Mouse (Mus musculus) liver, postnatal 0 days (tissue): ENCODE measurements around the gene Ric8b. TPM values are rescaled to one million over a fixed set of nuclear protein-coding genes. Genes with fewer than 3 reads are reported as not detected.

Experiments used
- ATAC-seq: fragments of 200-750 bp; cut with Nextera tagmentation; 2 replicates; pipeline ENCODE4 v1.8.0; 2017; ENCODE audit warnings: mild to moderate bottlenecking, moderate library complexity
- DNase-seq: peaks from one replicate; pipeline ENCODE4 v3.0.0-alpha.2; 2016
- H3K27ac ChIP-seq: fragments of 300-500 bp; sonication (generic); 2 replicates; pipeline ENCODE4 v1.5.1; 2014; ENCODE audit warnings: antibody characterized with exemption, moderate library complexity, mild to moderate bottlenecking, low read depth
- H3K27me3 ChIP-seq: fragments of 300-500 bp; sonication (generic); 2 replicates; pipeline ENCODE4 v1.6.1; 2014; ENCODE audit warnings: low read length, control low read depth, mixed read lengths; ENCODE audit not compliant: insufficient read depth
- H3K36me3 ChIP-seq: fragments of 300-500 bp; sonication (generic); replicated peaks from 2 replicates; pipeline ENCODE4 v1.6.1; 2014; ENCODE audit warnings: mild to moderate bottlenecking, control low read depth, low read length, moderate library complexity, mixed read lengths; ENCODE audit not compliant: insufficient read depth
- H3K4me1 ChIP-seq: fragments of 300-500 bp; sonication (generic); 2 replicates; pipeline ENCODE4 v1.6.1; 2014; ENCODE audit warnings: antibody characterized with exemption, mild to moderate bottlenecking, control low read depth; ENCODE audit not compliant: insufficient read depth
- H3K4me2 ChIP-seq: fragments of 300-500 bp; sonication (generic); 2 replicates; pipeline ENCODE4 v1.6.1; 2014; ENCODE audit warnings: low read depth, mild to moderate bottlenecking, low read length, moderate library complexity, mixed read lengths
- H3K4me3 ChIP-seq: fragments of 300-500 bp; sonication (generic); 2 replicates; pipeline ENCODE4 v1.5.1; 2014; ENCODE audit warnings: low read depth, low read length
- H3K9ac ChIP-seq: fragments of 300-500 bp; sonication (generic); replicated peaks from 2 replicates; pipeline ENCODE4 v1.6.1; 2014; ENCODE audit warnings: mild to moderate bottlenecking, moderate library complexity
- H3K9me3 ChIP-seq: fragments of 300-500 bp; sonication (generic); 2 replicates; pipeline ENCODE4 v1.6.1; 2016; ENCODE audit warnings: mild to moderate bottlenecking, control low read depth, low read length, mixed read lengths
- CTCF ChIP-seq: sonication (generic); IDR thresholded peaks from 2 replicates; pipeline ENCODE4 v1.5.1; 2016; ENCODE audit warnings: antibody characterized with exemption, low read depth
- EP300 ChIP-seq: IDR thresholded peaks from 2 replicates; pipeline ENCODE4 v1.6.1; 2016; ENCODE audit warnings: antibody characterized with exemption, low read depth, mild to moderate bottlenecking
- WGBS: fragments of 180-500 bp; shearing (Covaris S2); extraction: QIAGEN DNeasy Blood & Tissue Kit; methylation state at CpG from one replicate; pipeline ENCODE4 v1.1.7; 2014; ENCODE audit not compliant: insufficient replicate concordance; 5-methylcytosine and 5-hydroxymethylcytosine counted together
- polyA plus RNA-seq: library from polyadenylated mRNA; unstranded; fragments of >200 nt; fragmentation: Nextera tagmentation; extraction: Ambion mirVana; gene quantifications from 2 replicates; pipeline ENCODE4 v1.2.1, GENCODE M21; 2015

Gene Ric8b
- polyA plus RNA-seq, 1 experiment from 2014 or later, result 2.6 TPM

DNA sequence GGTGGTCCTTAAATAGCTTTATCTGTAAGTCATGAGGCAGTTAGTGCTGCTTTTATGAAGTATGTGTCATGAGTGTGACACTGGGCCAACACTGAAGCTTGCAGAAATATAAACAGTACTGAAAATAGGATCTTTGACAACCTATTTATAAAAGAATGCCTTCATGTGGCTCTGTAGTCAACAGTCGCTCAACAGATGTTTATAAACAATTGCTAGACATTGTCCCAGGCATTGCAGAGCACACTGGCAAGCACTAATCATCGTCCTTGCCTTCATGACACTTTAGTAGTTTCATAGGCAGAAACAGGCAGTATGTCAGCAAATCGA, 32.2 kb downstream of the Ric8b start:
- no peak for ATAC-seq
- WGBS, result 65% methylated on average over 3 of the region's 3 CpGs
- DNase-seq, result no peak

DNA sequence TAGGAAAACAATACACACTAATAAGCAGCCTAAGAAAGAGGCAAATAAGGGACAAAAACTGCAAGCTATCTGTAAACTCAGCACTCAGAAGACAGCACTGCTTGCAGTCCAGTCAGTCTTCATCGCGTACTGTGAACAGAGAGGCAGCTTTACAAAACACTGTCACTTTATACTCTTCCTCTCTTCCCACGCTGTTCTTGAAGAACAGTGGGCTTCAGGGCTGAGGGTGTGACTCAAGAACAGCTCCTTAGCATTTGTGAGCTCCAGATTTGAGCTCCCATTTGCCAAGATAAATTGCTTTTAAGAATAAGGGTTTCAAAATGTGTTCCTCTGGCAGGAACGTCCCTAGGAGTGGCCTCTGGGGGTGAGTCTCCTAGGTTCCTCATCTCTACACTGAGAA, 33.0 kb downstream of the Ric8b start:
- ATAC-seq, result no peak
- H3K27ac ChIP-seq, result no peak overlapping the region
- H3K4me2 ChIP-seq, result no peak overlapping the region

More for the DNA sequence above, 32.2 kb downstream of the Ric8b start:
- H3K27me3 ChIP-seq, result no peaks in the 10 kb centered on the region
- no peak overlapping the region for H3K27ac ChIP-seq
- H3K9me3 ChIP-seq, result no peaks in the 10 kb centered on the region
- no peak overlapping the region for H3K4me3 ChIP-seq
- H3K4me2 ChIP-seq, result no peak overlapping the region
- peaks cover 10% of the 10 kb centered on the region; the same call in 1 of the 2 replicates for H3K4me1 ChIP-seq
- peaks cover 19% of the 10 kb centered on the region for H3K36me3 ChIP-seq
- TF ChIP-seq CTCF (no peak), EP300 (no peak)
- no peak overlapping the region for H3K9ac ChIP-seq

DNA sequence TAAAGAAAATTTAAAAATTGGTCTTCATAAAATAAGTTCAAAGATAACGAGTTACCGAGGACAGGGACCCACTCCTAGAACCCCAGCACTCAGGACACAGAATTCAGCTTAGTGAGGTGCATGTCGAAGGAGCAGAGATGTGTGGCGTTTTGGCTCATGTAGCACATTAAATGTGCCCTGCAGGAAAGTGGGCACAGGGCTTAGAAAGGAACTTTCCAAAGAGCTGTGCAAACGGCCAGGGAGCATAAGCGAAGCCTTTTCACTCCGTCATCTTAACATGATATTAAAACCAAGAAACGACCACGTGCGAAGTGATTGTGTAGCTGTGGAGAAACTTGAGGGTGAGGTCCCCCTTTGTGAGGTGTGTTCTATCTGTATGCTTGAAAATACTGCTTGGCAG, 36.8 kb downstream of the Ric8b start:
- H3K4me2 ChIP-seq, result no peak overlapping the region
- peaks cover 2% of the 10 kb centered on the region; the same call in 1 of the 2 replicates for H3K36me3 ChIP-seq
- no peak overlapping the region for H3K9ac ChIP-seq
- H3K4me3 ChIP-seq, result no peak overlapping the region
- TF ChIP-seq CTCF (no peak), EP300 (no peak)
- no peak overlapping the region for H3K27ac ChIP-seq
- H3K27me3 ChIP-seq, result no peaks in the 10 kb centered on the region
- H3K4me1 ChIP-seq, result peaks cover 21% of the 10 kb centered on the region
- WGBS, result 86% methylated on average over 10 of the region's 10 CpGs
- no peak for ATAC-seq
- H3K9me3 ChIP-seq, result no peaks in the 10 kb centered on the region
- DNase-seq, result no peak

More for the DNA sequence above, 33.0 kb downstream of the Ric8b start:
- 77% methylated on average over 4 of the region's 4 CpGs for WGBS
- H3K27me3 ChIP-seq, result no peaks in the 10 kb centered on the region
- no peak for DNase-seq
- peaks cover 19% of the 10 kb centered on the region for H3K36me3 ChIP-seq
- H3K4me1 ChIP-seq, result peaks cover 10% of the 10 kb centered on the region
- no peak overlapping the region for H3K9ac ChIP-seq
- H3K9me3 ChIP-seq, result no peaks in the 10 kb centered on the region
- no peak overlapping the region for H3K4me3 ChIP-seq
- TF ChIP-seq EP300 (no peak), CTCF (no peak)

DNA sequence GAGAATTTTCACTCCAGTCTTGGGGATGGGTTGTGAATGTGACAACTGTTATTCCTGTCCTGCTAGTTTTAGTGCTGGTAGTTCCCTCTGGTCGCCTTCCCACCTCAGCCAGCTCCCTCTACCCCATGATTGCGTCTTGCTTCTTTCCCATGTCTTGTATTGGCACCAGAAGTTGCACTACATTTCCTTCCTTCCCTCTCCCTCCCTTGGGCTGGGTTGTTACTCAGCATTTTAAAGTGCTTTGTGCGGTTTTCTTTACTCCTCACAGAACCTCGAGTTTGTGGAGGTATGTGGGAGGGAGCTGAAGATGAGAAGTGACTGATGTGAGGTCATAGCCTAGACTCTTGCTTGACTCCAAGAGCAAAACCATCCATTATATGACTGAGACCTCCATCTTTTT, 38.8 kb downstream of the Ric8b start:
- ATAC-seq, result no peak

DNA sequence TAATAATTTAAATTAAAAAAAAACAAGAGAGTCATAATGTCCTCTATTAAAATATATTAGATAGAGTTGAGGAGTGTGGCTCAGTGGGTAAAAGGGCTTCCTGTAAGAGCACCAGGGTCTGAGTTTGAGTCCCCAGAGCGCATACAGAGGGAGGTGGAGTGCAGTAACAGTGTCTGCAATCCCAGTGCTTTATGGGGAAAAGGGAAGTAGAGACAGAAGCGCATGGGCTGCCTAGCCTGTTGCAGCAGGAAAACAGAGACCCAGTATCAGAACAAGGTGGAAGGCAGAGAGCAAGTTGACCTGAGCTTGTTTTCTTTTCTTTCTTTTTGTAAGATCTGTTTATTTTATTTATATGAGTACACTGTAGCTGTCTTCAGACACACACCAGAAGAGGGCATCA, 41.2 kb downstream of the Ric8b start:
- DNase-seq, result no peak
- 73% methylated on average over 2 of the region's 2 CpGs for WGBS
- peaks cover 12% of the 10 kb centered on the region for H3K4me1 ChIP-seq
- TF ChIP-seq CTCF (no peak), EP300 (no peak)
- H3K27ac ChIP-seq, result no peak overlapping the region
- H3K27me3 ChIP-seq, result no peaks in the 10 kb centered on the region
- no peaks in the 10 kb centered on the region for H3K9me3 ChIP-seq
- peaks cover 9% of the 10 kb centered on the region for H3K36me3 ChIP-seq
- ATAC-seq, result no peak
- no peak overlapping the region for H3K4me2 ChIP-seq
- no peak overlapping the region for H3K9ac ChIP-seq
- no peak overlapping the region for H3K4me3 ChIP-seq

More for the DNA sequence above, 38.8 kb downstream of the Ric8b start:
- H3K9me3 ChIP-seq, result no peaks in the 10 kb centered on the region
- no peaks in the 10 kb centered on the region for H3K27me3 ChIP-seq
- no peak for DNase-seq
- TF ChIP-seq EP300 (no peak), CTCF (no peak)
- H3K4me2 ChIP-seq, result no peak overlapping the region
- WGBS, result 39% methylated on average over 4 of the region's 4 CpGs
- no peak overlapping the region for H3K4me3 ChIP-seq
- no peak overlapping the region for H3K27ac ChIP-seq
- H3K9ac ChIP-seq, result no peak overlapping the region
- H3K36me3 ChIP-seq, result peaks cover 2% of the 10 kb centered on the region; the same call in 1 of the 2 replicates
- peaks cover 19% of the 10 kb centered on the region for H3K4me1 ChIP-seq

DNA sequence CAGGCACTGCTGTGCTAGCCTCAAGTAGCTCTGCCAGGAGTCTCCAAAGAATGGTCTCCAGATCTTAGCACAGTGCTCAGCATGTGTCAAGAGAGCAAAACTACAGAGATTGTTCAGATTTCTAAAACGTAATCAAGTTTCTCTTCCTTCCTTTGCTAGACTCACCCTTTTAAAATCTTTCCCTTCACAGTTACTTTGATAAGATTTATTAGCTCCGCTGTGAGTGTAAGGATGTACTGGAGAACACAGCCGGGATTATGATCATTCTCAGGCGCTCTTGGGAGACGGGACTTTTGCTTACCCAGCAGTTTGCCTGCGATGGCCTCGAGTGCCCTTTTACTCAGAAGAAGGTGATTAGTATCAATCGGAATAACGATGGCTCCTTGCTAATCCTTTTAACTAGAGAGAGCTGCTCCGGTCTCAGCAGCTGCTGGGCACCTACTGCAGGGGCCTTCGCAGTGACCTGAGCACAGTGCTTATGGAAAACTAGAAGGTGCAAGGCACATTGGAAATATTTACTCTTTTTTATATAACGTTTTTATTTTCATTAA, 43.0 kb downstream of the Ric8b start:
- peaks cover 7% of the 10 kb centered on the region for H3K36me3 ChIP-seq
- H3K9me3 ChIP-seq, result no peaks in the 10 kb centered on the region
- no peaks in the 10 kb centered on the region for H3K27me3 ChIP-seq
- H3K9ac ChIP-seq, result no peak overlapping the region
- no peak for DNase-seq
- TF ChIP-seq CTCF, result no peak
- TF ChIP-seq EP300, result no peak
- WGBS, result 72% methylated on average over 12 of the region's 12 CpGs
- no peak for ATAC-seq
- no peak overlapping the region for H3K27ac ChIP-seq
- no peak overlapping the region for H3K4me2 ChIP-seq
- peaks cover 11% of the 10 kb centered on the region for H3K4me1 ChIP-seq
- H3K4me3 ChIP-seq, result no peak overlapping the region

DNA sequence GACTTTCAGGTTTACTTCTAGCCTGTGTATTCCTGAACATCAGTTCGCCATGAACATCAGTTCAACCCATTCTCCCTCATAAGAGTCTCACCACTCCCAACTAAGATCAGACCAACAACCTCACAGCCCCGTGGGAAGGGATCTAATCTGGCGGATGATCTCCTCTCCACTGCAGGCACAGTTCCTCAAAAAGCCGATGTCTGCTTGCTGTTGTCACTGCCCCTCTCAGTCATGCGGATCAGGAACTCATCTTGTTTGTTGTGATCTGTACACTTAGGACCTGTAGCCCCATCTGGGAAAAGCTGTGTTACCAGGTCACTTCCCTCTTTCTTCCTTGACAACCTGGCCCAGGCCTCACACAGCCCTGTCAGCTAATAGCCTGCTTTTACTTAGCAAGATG, 45.7 kb downstream of the Ric8b start:
- TF ChIP-seq CTCF (no peak), EP300 (no peak)
- Histone ChIP-seq H3K9ac (no peak overlapping the region), H3K9me3 (no peaks in the 10 kb centered on the region), H3K4me2 (no peak overlapping the region), H3K4me1 (no peaks in the 10 kb centered on the region), H3K4me3 (no peak overlapping the region), H3K27ac (no peak overlapping the region), H3K36me3 (peaks cover 7% of the 10 kb centered on the region), H3K27me3 (no peaks in the 10 kb centered on the region)
- ATAC-seq, result no peak
- no peak for DNase-seq
- WGBS, result 62% methylated on average over 5 of the region's 5 CpGs
